Mouse (Mus musculus): ENCODE results near the gene Slc7a5.

Slc7a5 gene

GRCm38 (mm10) chr8:121935341-121936294 is 28.1 kb upstream of the Slc7a5 start:
- DNase-seq (ENCODE audit: low spot score): peak; percentile 55

DNA sequence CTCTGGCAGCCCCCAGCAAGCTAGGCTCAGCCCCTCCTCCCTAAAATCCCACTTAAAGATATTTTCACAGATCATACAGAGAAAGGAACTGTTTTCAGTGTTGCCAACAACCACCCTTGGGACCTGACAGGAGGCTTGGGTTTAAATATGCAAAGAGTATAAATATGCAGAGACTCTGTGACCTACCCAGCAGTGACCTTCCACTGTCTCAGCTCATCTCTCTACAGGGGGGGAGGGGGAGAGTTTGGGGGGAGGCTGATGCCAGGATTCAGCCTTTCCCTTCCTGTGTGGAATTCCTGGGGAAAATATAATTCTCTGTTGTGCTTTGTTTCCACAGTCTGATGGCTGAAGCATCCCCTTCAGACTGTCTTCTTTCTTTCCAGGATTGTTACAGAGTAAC is 27.4 kb upstream of the Slc7a5 start:
- no peak for DNase-seq (ENCODE audit: low spot score)

DNA sequence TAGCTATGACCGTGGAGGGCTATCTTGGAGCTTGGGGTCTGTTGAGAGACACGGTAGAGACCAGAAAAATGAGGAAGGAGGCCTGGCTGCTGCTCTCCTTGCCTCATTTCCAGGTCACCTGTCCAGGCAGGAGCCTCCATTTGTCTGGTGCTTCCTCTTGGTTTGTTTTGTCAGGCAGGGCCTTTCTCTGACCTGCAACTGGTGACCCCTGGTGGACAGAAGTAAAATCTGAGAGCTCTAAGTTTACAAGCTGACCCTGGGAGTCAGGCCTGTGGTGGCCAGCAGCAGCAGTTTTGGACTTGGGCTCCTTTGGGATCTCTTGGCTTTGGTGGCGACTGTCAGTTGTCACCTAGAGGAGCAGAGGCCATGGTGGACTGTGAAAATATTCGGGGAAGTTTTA is 27.0 kb upstream of the Slc7a5 start:
- no peak for DNase-seq (ENCODE audit: low spot score)

DNA sequence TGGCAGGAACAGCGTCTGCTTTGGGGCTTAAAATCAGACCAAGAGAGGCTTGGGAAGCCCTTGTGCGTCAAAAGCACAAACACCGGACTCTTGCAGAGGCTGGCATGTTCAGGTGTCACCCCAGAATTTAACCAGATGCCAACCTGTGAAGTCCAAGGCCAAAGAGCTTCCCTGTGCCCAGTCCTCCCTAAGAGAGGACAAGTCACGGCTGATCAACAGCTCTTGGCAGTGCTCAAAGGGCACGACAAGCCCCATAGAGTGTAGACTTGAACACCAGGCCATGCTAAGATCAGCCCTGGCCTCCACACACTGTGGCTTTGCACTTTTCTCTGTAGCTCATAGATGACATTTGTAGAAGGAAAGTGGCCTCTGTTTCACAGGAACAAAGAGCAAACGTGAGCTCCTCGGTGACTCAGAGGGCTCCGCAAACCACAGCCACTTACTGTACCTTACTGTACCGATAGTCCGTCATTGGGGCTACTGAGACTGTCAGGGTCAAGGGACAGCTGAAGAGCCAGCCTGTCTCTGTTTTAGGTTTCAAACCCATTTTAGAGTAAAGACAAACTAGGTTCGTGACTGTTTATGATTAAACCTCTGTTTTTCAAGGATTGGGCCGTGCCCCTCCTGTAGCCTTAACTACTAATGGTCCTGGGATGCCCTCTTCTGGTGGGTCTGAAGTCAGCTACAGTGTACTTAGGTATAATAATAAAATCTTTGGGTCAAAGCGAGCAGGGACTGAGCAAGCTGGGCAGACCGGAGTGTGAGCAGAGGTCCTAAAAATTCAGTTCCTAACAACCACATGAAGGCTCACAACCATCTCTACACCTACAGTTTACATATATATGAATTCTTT is 25.4 kb upstream of the Slc7a5 start:
- DNase-seq (ENCODE audit: low spot score): no peak

- DNase-seq (ENCODE audit: low spot score): peak; percentile 68
These were observed 24.7 kb upstream of the Slc7a5 start for GRCm38 (mm10) chr8:121932026-121932667.

GRCm38 (mm10) chr8:121931571-121931970 is 24.1 kb upstream of the Slc7a5 start:
- DNase-seq (ENCODE audit: low spot score): no peak

- DNase-seq (ENCODE audit: low spot score): no peak
These were observed 22.6 kb upstream of the Slc7a5 start for GRCm38 (mm10) chr8:121930047-121930446.

- DNase-seq (ENCODE audit: low spot score): no peak
These were observed 19.8 kb upstream of the Slc7a5 start for GRCm38 (mm10) chr8:121927316-121927715.

GRCm38 (mm10) chr8:121926266-121926665 is 18.8 kb upstream of the Slc7a5 start:
- no peak for DNase-seq (ENCODE audit: low spot score)

DNA sequence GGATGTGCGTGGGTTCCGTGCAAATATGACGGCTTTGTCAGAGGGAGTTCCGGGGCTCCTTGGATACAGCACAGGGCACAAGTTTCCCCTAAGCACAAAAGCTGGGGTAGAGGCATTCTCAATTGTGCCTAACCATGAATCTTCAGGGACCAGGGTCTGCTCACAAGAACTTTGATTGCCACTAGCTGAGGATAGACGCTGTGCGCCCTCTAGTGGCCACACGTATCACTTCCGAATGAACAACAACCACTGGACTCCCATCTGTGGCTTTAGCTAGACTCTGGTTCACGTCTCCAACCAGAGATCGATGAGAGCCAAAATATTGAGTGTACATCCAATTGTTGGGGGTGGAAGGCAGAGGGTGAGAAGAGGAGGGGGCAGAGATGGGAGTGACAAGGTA is 18.1 kb upstream of the Slc7a5 start:
- DNase-seq (ENCODE audit: low spot score): peak; percentile 75

GRCm38 (mm10) chr8:121924681-121925080 is 17.2 kb upstream of the Slc7a5 start:
- DNase-seq (ENCODE audit: low spot score): no peak

DNA sequence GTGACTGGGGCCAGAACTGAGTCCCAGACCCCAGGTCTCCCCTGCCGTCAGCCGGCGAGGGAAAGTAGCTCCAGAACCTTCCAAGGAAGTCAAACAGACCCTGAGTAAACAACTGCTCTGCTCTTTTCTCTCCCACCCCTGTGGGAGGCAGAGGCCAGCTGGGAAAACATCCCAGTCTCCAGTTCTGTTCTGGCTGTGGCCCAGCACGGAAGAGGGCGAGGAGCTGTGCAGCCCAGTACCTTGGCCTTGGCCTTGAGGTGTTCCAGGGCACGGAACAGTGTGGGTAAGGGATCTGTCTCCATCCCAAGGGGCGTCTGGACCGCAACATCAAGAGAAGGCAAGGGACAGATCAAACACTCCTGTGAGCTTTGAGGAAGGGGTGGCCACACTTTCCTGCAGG is 14.6 kb upstream of the Slc7a5 start:
- peak; percentile 84 for DNase-seq (ENCODE audit: low spot score)

GRCm38 (mm10) chr8:121921582-121921981 is 14.1 kb upstream of the Slc7a5 start:
- no peak for DNase-seq (ENCODE audit: low spot score)

DNA sequence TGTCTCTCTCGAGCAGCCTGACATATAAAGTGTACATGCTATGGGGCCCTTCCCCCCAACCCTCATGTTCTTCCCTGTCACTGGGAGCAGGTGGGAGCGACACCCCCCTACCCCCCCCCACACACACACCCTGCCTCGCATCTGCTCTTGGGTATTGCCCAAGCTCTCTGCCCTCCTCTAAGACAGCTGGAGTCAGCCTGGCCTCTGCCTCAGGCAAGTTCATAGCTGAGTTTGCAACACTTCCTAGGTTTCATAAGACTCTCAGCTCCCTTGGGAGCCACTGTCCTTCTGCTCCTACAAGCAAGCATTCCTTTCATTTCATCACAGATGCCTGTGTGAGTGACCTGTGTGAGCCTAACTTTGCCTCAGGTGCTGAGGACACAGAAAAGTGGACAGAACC is 12.2 kb upstream of the Slc7a5 start:
- no peak for DNase-seq (ENCODE audit: low spot score)

GRCm38 (mm10) chr8:121919158-121919557 is 11.7 kb upstream of the Slc7a5 start:
- DNase-seq (ENCODE audit: low spot score): no peak

DNA sequence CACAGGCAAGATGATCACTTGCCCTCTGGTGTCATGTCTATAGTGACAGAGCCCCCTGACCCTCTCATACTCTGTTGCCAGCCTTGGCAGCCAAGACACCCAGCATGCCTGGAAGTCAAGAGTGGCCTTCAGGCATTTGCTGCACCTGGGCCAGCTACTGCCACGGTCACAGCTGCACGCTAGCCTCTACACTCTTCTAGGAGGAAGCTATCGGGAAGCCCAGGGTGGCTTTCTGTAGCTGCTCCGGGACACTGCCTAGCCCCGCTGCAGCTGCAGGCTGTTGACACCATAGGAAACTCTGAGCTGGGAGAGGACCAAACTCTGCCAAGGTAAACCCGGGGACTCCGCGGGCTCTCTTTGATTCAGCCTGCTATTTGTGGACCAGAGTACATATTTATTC is 5.9 kb upstream of the Slc7a5 start:
- no peak for DNase-seq (ENCODE audit: low spot score)

DNA sequence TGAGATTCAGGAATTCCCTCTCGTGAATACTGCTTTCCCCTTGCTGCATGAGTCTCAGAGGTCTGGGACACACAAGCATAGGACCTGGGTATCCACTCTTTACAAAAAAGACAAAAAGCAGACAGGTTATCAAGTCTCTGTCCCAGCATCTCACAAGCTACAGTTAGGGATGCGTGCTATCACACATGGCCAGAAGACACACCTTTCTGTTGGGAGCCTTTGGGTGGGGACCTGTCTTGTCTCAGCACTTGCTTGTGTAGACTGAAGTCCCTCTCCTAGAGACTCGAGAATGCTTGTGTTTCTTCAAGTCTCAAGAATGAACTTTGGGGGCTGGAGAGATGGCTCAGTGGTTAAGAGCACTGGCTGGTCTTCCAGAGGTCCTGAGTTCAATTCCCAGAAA is 5.3 kb upstream of the Slc7a5 start:
- no peak for DNase-seq (ENCODE audit: low spot score)

DNA sequence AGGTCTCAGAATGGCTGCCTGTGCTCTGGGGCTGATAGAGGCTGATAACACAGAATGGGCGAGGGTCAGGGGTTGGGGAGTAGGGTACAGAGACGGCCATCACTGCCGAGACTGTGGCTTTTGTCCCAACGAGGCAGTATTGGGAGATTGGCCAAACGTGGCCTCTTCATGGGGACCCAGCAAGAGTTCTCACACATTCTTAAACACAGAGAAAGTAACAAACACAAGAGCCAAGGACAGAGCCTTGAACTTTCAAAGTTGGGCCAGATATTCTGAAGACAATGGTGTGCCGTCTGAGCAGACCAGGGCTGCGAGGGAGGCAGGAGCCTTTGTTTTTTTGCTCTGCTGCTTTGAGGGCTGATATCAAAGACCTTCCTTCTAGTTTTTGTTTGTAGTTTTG is 4.5 kb upstream of the Slc7a5 start:
- DNase-seq (ENCODE audit: low spot score): peak; percentile 70

- DNase-seq (ENCODE audit: low spot score): no peak
These were observed 3.9 kb upstream of the Slc7a5 start for GRCm38 (mm10) chr8:121911400-121911799.

DNA sequence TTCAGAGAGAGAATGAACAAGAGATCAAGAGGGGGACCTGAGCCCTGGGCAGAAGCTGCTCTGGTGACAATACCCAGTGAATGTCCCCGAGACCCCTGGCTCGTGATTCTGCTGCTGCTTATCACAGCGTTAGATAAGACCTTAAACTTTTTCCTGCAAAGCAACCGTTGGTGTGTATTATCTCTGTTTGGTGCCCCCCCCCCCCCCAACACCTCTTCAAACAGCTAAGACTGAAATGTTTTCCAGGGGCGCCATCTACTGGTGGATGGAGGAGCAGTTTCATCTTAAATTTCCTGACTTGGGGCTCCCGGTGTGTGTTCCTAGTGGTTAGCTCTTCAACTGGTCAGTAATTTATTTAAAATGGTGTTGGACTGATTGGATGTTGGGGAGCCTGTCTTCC is 2.2 kb upstream of the Slc7a5 start:
- DNase-seq (ENCODE audit: low spot score): no peak

- no peak for DNase-seq (ENCODE audit: low spot score)
These were observed 1.7 kb upstream of the Slc7a5 start for GRCm38 (mm10) chr8:121909148-121909541.

DNA sequence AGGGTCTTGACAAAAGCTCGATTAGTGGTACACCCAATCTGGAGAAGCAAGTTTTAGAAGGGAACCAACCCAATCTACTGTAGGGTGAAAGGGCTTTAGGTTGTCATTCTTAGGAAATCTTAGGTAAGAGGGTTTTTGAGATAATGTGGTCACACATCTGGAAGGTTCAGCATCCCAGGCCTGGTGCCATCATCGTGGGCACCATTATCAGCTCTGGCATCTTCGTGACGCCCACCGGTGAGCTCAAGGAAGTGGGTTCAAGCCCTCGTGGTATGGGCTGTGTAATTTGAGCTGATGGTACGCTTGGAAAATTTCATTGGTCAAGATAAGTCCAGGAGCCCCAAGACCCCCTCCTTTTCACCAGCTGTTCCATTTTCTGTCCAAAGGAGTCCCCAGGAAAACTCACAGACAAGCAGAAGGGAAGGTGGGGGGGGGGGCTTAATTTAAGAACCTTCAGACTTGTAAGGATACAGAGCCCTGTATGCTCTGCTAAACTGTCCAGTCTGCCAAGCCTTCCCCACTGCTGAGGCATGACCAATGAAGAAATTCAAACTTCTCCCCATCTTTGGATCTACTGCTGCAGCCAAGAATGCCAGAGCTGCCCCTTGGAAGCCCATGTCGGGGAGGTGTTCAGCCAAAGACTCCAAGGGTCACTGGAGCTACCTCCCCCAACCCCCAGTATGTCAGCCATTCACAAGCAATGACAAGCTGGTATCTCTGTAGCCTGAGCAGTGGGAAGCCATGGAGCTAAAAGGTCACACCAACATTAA is 1.1 kb upstream of the Slc7a5 start:
- no peak for DNase-seq (ENCODE audit: low spot score)
